Mouse (Mus musculus): ENCODE data around the gene 1700022I11Rik. TPM values are rescaled to one million over a fixed set of nuclear protein-coding genes. Genes with fewer than 3 reads are reported as not detected.
A peak's percentile ranks its signal among the peaks of the same experiment; 100 is the strongest.

Gene 1700022I11Rik
- polyA plus RNA-seq, 1 experiment = not detected

GRCm38 (mm10) chr4:43001272-43001671, 31.9 kb downstream of the 1700022I11Rik start:
- peaks cover 27% of the 10 kb centered on the region; the same call in 1 of the 2 replicates for H3K4me1 ChIP-seq (ENCODE audit: control insufficient read depth, insufficient read depth, low read length)
- no peaks in the 10 kb centered on the region for H3K36me3 ChIP-seq (ENCODE audit: control insufficient read depth, insufficient read depth, low read length)
- no peak for DNase-seq
- no peak overlapping the region for H3K27ac ChIP-seq (ENCODE audit: insufficient read depth, low read depth, low read length)
- WGBS = 91% methylated on average over 2 of the region's 2 CpGs
- TF ChIP-seq CTCF (conservative IDR thresholded peaks at IDR 0.05; ENCODE audit: insufficient read depth, insufficient read length, low read depth, low read length) = no peak
- TF ChIP-seq POLR2A (IDR thresholded peaks at IDR 0.05; ENCODE audit: low read depth, low read length) = no peak
- H3K4me3 ChIP-seq (ENCODE audit: insufficient read depth, low read depth, low read length) = no peak overlapping the region
- H3K27me3 ChIP-seq (replicated peaks; ENCODE audit: control insufficient read depth, insufficient read depth, low read length) = no peaks in the 10 kb centered on the region

- TF ChIP-seq POLR2A (IDR thresholded peaks at IDR 0.05; ENCODE audit: low read depth, low read length) = no peak
- no peak for TF ChIP-seq CTCF (conservative IDR thresholded peaks at IDR 0.05; ENCODE audit: insufficient read depth, insufficient read length, low read depth, low read length)
- 46% methylated on average over 12 of the region's 12 CpGs for WGBS
- peak; percentile 77 for DNase-seq
These were observed 33.5 kb downstream of the 1700022I11Rik start for GRCm38 (mm10) chr4:43002756-43003439.

GRCm38 (mm10) chr4:43004951-43005350, 35.5 kb downstream of the 1700022I11Rik start:
- H3K27me3 ChIP-seq (replicated peaks; ENCODE audit: control insufficient read depth, insufficient read depth, low read length) = no peaks in the 10 kb centered on the region
- DNase-seq = no peak
- WGBS = 96% methylated on average over 3 of the region's 3 CpGs
- no peak overlapping the region for H3K4me3 ChIP-seq (ENCODE audit: insufficient read depth, low read depth, low read length)
- no peak overlapping the region for H3K27ac ChIP-seq (ENCODE audit: insufficient read depth, low read depth, low read length)
- TF ChIP-seq CTCF (conservative IDR thresholded peaks at IDR 0.05; ENCODE audit: insufficient read depth, insufficient read length, low read depth, low read length) = no peak
- no peaks in the 10 kb centered on the region for H3K36me3 ChIP-seq (ENCODE audit: control insufficient read depth, insufficient read depth, low read length)
- peaks cover 20% of the 10 kb centered on the region; the same call in 1 of the 2 replicates for H3K4me1 ChIP-seq (ENCODE audit: control insufficient read depth, insufficient read depth, low read length)

More at GRCm38 (mm10) chr4:43002756-43003439, 33.5 kb downstream of the 1700022I11Rik start:
- peaks cover 22% of the 10 kb centered on the region; the same call in 1 of the 2 replicates for H3K4me1 ChIP-seq (ENCODE audit: control insufficient read depth, insufficient read depth, low read length)
- H3K36me3 ChIP-seq (ENCODE audit: control insufficient read depth, insufficient read depth, low read length) = no peaks in the 10 kb centered on the region
- peak overlapping the region; percentile 67; the same call in 1 of the 2 replicates for H3K27ac ChIP-seq (ENCODE audit: insufficient read depth, low read depth, low read length)
- no peaks in the 10 kb centered on the region for H3K27me3 ChIP-seq (replicated peaks; ENCODE audit: control insufficient read depth, insufficient read depth, low read length)
- no peak overlapping the region for H3K4me3 ChIP-seq (ENCODE audit: insufficient read depth, low read depth, low read length)

GRCm38 (mm10) chr4:43005765-43006164, 36.4 kb downstream of the 1700022I11Rik start:
- H3K27me3 ChIP-seq (replicated peaks; ENCODE audit: control insufficient read depth, insufficient read depth, low read length) = no peaks in the 10 kb centered on the region
- DNase-seq = peak; percentile 75
- WGBS = 50% methylated on average over 2 of the region's 2 CpGs
- no peak overlapping the region for H3K4me3 ChIP-seq (ENCODE audit: insufficient read depth, low read depth, low read length)
- no peaks in the 10 kb centered on the region for H3K36me3 ChIP-seq (ENCODE audit: control insufficient read depth, insufficient read depth, low read length)
- no peak for TF ChIP-seq POLR2A (IDR thresholded peaks at IDR 0.05; ENCODE audit: low read depth, low read length)
- TF ChIP-seq CTCF (conservative IDR thresholded peaks at IDR 0.05; ENCODE audit: insufficient read depth, insufficient read length, low read depth, low read length) = peak; percentile 39; the same call in 1 of the 2 replicates
- H3K4me1 ChIP-seq (ENCODE audit: control insufficient read depth, insufficient read depth, low read length) = peaks cover 17% of the 10 kb centered on the region; the same call in 1 of the 2 replicates
- H3K27ac ChIP-seq (ENCODE audit: insufficient read depth, low read depth, low read length) = no peak overlapping the region

- TF ChIP-seq CTCF (conservative IDR thresholded peaks at IDR 0.05; ENCODE audit: insufficient read depth, insufficient read length, low read depth, low read length) (no peak), POLR2A (IDR thresholded peaks at IDR 0.05; ENCODE audit: low read depth, low read length) (no peak)
These were observed 41.0 kb downstream of the 1700022I11Rik start, which contains the start of gene Fancg for GRCm38 (mm10) chr4:43010161-43011038. Gene Fancg, minus strand, starts transcription at chr4:43010506.

GRCm38 (mm10) chr4:43012091-43012490, 42.7 kb downstream of the 1700022I11Rik start:
- no peak for TF ChIP-seq POLR2A (IDR thresholded peaks at IDR 0.05; ENCODE audit: low read depth, low read length)
- no peak for TF ChIP-seq CTCF (conservative IDR thresholded peaks at IDR 0.05; ENCODE audit: insufficient read depth, insufficient read length, low read depth, low read length)
- Histone ChIP-seq H3K36me3 (ENCODE audit: control insufficient read depth, insufficient read depth, low read length) (no peaks in the 10 kb centered on the region), H3K27ac (ENCODE audit: insufficient read depth, low read depth, low read length) (no peak overlapping the region), H3K4me3 (ENCODE audit: insufficient read depth, low read depth, low read length) (no peak overlapping the region), H3K4me1 (ENCODE audit: control insufficient read depth, insufficient read depth, low read length) (peaks cover 4% of the 10 kb centered on the region; the same call in 1 of the 2 replicates), H3K27me3 (replicated peaks; ENCODE audit: control insufficient read depth, insufficient read depth, low read length) (no peaks in the 10 kb centered on the region)
- 91% methylated on average over 1 of the region's 1 CpGs for WGBS
- no peak for DNase-seq

More at GRCm38 (mm10) chr4:43010161-43011038, 41.0 kb downstream of the 1700022I11Rik start, which contains the start of gene Fancg:
- peak; percentile 90 for DNase-seq
- WGBS = under 1% methylated on average over 37 of the region's 37 CpGs
- H3K4me1 ChIP-seq (ENCODE audit: control insufficient read depth, insufficient read depth, low read length) = peaks cover 4% of the 10 kb centered on the region; the same call in 1 of the 2 replicates
- H3K27me3 ChIP-seq (replicated peaks; ENCODE audit: control insufficient read depth, insufficient read depth, low read length) = no peaks in the 10 kb centered on the region
- H3K27ac ChIP-seq (ENCODE audit: insufficient read depth, low read depth, low read length) = no peak within 1 kb of the TSS
- H3K36me3 ChIP-seq (ENCODE audit: control insufficient read depth, insufficient read depth, low read length) = no peaks in the 10 kb centered on the region
- peak within 1 kb of the TSS; percentile 91 for H3K4me3 ChIP-seq (ENCODE audit: insufficient read depth, low read depth, low read length)
